Mouse (Mus musculus) thymus, postnatal 4 days (tissue): Measurements from ENCODE around the gene Ssna1.
"Not testable (repeated sequence)": the region's sequence is repeated elsewhere in the genome, so short reads cannot be mapped to it uniquely, and the experiment has no call there.

Experiments
- DNase-seq: peaks from one replicate; pipeline ENCODE4 v3.0.0; 2021

Gene Ssna1

GRCm38 (mm10) chr2:25257250-25257649 lies 15.0 kb downstream of the Ssna1 start:
- DNase-seq: not testable (repeated sequence)

- DNase-seq: peak; percentile 82
Measured at GRCm38 (mm10) chr2:25256443-25257109, 15.7 kb downstream of the Ssna1 start.

- DNase-seq: peak; percentile 91
Measured at GRCm38 (mm10) chr2:25255284-25255779, 16.9 kb downstream of the Ssna1 start, which contains the start of gene Tmem203. Gene Tmem203 (plus strand): TSS chr2:25255439.

DNA sequence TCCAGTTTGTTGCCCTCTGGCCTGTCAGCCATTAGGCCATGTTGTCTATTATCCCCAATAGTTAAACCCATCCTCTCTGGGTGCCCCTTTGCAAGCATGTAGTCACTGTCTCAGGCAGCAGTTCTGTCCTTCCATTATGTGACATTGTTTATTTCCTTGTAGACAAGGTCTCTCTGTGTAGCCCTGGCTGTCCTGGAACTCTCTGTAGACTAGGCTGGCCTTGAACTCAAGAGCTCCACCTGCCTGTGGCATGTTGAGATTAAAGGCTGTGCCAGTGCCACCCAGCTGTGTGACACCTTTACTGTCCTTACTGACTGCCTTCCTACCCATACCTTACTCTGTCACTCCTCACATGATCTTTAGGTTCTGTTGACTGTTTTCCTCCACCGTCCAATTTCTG lies 19.9 kb downstream of the Ssna1 start:
- peak; percentile 62 for DNase-seq

DNA sequence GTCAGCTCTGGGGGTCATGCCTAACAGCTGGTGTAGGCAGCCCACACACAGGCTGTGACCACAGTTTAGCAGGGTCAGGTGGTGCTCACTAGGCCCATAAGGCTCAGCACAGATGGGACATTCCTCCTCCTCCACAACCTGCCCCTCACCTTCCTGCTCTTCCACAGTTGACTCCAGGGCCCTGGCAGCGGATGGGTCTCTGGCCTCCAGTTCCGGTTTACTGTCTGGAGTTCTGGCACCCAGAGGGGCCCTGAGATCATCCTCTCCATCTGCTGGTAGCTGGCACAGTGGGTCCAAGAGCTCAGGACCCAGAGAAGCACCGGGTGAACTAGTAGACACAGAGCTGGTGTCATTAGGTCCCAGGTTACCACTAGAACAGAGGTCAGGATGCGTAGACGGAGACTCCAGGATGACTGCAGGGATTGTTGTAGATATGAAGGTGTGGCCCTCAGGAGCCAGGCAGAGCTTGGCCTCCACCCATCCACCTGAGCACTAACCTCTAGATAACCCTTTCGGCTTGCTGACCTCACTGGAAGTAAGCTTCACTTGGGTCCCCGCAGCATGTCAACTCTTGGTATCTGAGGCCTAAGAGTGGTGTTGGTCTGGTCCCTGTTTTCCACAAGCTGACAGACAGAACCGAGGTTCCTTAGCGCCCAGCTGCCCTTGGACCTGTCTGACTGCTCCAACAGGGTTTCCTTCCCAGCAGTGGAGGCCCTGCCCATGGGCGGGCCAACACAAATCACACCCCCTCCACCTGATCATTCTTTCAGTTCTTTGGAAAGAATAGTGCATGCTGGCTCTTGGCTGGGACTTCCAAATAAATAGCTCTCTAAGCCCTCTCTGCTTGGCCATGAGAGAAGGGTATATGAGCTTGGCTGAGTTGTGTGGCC lies 25.8 kb downstream of the Ssna1 start, which contains the start of gene AL732309.1:
Gene AL732309.1, minus strand, starts transcription at position 681 of the 890 bp plus-strand sequence.
- DNase-seq: no peak

GRCm38 (mm10) chr2:25244144-25244543 lies 28.1 kb downstream of the Ssna1 start:
- DNase-seq: no peak

DNA sequence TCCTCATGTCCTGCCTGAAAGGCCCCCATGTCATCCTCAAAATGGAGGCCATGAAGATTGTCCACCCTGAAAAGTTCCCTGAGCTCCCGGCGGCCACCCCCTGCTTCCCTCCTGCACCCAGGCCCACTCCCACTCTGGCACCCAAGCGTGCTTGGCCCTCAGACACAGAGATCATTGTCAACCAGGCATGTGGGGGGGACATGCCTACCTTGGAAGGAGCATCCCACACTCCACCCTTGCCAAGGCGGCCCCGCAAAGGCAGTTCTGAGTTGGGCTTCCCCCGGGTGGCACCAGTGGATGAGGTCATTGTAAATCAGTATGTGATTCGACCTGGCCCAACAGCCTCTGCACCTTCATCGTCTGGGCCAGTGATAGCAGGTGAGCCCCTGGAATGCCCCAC lies 28.9 kb downstream of the Ssna1 start:
- no peak for DNase-seq

- peak; percentile 71 for DNase-seq
Measured at GRCm38 (mm10) chr2:25242101-25242506, 30.1 kb downstream of the Ssna1 start, which contains the start of the genes Rnf208 and Cysrt1. Gene Rnf208 (plus strand): TSS chr2:25242255. Gene Cysrt1 (minus strand): TSS chr2:25242452.

- no peak for DNase-seq
Measured at GRCm38 (mm10) chr2:25241438-25241775, 30.8 kb downstream of the Ssna1 start.

GRCm38 (mm10) chr2:25240723-25241437 lies 31.4 kb downstream of the Ssna1 start:
- peak; percentile 74 for DNase-seq

DNA sequence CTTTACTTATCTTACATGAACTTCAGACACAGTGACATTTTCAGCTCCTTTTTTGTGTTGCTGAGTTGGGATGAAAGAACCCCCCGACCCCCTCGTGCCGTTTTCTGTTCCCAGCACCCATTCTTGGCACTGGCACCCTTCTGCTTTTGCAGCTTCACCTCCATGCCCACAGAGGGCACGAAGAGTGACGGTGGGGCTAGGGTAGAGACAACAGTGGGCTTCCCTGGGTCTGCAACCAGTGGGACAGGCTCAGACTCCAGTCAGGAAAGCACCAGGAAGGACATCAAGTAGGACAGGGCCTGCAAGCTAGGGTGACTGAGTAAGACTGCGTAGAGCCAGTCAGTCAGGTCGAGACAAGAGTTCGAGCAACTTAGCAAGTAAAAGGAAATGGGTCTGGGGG lies 31.9 kb downstream of the Ssna1 start:
- DNase-seq: no peak

GRCm38 (mm10) chr2:25239766-25240165 lies 32.5 kb downstream of the Ssna1 start:
- no peak for DNase-seq

DNA sequence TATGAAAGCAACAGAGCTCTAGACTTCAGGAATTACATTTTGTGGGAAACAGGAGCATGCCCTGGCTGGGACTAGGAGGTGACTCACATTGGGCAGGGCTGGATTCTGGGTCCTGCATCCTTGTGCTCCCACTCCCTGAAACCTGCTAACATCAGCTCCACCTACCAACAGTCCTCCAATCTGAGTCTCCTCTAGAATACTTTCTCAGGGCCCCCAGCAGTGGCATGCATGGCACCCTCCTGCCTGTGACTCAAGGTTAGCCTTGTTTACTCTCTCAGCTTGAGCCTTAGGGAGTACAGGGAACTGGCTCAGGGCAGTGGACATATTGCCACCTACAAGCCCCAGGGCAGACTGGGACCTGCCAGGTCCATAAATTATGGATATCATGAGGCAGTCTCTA lies 34.1 kb downstream of the Ssna1 start:
- no peak for DNase-seq

DNA sequence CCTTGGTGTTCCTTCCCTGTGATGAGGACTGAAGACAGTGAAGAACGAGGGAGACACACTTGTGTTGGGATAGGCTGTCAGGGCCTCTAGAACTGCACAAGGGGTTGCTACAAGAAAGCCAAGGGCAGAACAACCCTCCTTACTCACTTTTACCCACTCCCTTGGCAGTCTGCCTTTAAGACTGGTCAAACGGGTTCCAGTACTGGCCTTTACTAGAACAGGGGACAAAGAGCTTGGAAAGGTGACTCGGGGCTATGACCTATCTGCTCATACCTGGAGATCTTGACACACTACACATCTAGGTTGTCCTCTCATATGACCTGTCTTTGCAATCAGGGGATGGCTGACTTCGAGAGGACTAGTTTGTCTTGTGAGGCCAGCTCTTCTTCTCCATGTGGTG lies 34.7 kb downstream of the Ssna1 start:
- no peak for DNase-seq

DNA sequence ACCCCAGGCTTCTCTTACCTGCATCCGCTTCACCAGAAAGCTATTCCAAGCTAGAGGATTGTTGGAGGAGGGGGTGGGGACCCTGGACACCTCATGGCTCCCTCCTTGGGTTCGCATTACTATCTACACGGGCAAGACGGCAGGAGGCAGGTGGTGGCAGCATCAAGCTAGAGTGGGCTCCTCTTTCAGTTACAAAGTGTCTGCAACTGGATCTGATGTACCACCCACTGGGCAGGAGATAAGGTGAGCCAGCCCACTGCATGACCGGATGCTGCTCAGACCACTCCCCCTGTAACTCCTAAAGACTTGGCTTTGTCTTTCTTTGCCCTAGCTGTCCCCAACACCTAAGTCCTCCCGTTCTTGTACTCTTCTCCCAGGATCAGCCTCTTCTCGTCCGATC lies 35.6 kb downstream of the Ssna1 start, which contains the start of gene Rnf224:
Gene Rnf224, minus strand, starts transcription at position 174 of the 400 bp plus-strand sequence.
- no peak for DNase-seq

DNA sequence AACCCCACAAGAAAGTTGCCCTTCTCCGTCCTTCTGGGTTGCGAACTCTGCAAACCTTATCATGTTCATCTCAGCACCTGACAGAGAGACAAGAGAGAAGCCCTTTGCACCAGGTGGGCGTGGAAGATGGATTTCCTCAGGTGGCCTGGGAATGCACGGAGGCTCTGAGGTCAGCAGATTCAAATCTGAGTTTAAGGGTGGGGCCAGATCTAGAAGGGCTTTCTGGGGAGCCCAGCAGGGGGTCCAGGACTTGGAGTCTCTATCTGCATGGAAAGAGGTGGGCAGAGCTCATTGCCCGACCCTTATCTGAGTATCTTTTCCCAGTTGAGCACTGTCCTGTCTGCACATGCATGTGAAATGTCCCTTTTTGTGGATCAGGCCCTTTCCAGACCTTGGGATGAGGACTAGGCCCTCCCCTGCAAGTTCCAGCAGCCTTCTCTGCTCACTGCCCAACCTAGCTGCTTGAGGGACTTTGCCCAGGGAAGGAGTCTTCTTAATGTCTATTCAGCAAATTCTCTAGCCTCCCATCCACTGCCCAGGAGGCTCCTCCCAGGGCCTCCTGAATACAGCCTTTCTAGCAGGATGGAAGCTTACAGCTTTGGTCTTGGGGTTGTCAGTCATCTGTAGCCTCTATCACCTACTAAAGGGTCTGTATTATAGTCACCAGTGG lies 37.6 kb downstream of the Ssna1 start:
- DNase-seq: no peak

DNA sequence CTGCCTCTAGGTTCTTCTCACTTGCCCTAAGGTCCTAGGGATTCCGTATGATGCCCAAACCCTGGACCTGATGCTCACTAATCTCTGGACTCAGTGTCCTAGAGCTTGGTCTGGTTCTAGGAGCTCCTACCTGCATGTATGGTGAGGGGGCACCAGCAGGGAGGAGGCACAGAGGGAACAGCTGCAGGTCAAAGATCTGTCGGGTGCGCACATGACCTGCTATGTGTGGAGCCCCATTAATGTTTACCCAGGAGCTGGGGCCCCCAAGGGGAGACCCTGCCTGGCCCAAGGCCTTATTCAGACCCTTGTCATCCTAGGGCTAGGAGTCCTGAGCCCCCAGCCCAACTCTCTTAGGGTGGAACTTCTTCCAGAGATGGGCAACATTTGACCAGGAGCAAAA lies 38.2 kb downstream of the Ssna1 start, which contains the start of gene Slc34a3:
Gene Slc34a3, minus strand, starts transcription at position 315 of the 400 bp plus-strand sequence.
- no peak for DNase-seq

- DNase-seq: no peak
Measured at GRCm38 (mm10) chr2:25233421-25233820, 38.8 kb downstream of the Ssna1 start.

DNA sequence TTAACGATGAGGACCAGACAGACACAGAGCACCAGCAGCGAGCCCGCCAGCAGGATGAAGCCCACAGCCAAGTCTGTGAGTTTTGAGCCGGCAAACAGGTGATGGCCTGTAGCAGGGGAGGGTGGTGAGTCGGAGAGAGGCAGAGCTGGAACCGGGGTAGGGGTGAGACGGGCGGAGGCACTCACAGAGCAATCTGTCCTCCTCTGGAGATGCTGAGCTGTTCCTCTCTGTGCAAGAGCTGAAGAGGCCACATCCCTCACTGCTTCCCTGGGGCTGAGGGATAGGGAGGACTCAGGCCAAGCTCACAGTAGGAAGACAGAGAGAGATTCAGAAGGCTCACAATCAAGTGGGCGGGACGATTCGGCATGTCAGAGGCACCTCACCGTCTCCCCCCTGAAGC lies 41.2 kb downstream of the Ssna1 start:
- no peak for DNase-seq

- DNase-seq: no peak
Measured at GRCm38 (mm10) chr2:25230581-25230980, 41.7 kb downstream of the Ssna1 start.

DNA sequence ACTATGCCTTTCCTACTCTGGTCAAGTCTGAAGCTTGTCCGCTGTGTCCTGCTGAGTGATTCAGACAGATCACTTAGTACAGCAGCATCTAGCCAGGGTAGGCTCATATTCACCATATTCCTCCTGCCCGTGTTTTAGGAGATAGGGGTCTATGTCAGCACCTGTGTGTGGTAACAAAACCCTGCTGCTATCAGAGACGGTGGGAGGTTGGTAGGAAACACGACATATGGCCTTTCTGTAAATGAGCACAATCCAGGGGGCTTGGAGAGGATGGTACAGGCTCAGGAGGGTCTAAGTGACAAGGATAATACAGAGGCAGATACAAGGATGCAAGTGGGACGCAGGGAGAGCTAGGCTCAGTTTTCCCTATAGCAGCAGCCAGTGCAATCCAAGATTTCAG lies 42.7 kb downstream of the Ssna1 start:
- no peak for DNase-seq

DNA sequence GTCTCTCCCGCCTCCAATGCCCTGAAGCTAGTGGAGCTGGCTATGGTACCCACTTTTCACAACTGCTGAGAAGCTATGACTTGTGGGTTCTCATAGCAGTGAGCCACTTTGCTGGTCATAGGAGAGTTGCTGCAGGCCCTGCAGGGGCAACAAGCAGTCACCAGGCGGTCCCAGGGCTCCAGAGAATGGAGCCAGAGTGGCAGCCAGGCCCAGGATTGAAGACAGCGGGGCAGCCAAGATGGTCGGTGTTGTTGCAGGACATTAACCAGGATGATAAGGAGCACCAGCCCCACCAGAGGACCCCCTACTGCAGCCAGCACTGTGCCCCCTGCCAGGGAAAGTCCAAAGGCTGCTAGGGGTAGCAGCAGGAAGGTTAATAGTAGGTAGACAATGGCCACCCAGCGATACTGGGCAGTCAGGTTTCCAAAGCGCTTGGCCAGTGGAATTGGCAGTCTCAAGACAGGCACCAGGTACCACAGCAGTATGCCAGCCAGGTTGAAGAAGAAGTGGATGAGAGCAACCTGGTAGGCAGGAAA lies 43.2 kb downstream of the Ssna1 start:
- DNase-seq: no peak
